8 mouse cellular contexts compared by ENCODE assay signal in genomic region chr3:86812689-86813088, GRCm38 (mm10).
DNase-seq lines count a peak whose midpoint lies in the region; ATAC-seq and TF ChIP-seq lines count a peak whose summit lies in the region.

No protein-coding gene starts in this region.

- H3K4me1 ChIP-seq in heart, embryonic 15.5 days (replicated peaks): no peaks in the 10 kb centered on the region
- H3K4me1 ChIP-seq in liver, postnatal 0 days (ENCODE audit: insufficient read depth): no peaks in the 10 kb centered on the region
- no peaks in the 10 kb centered on the region for H3K4me1 ChIP-seq in neural tube, embryonic 14.5 days (ENCODE audit: control insufficient read depth, insufficient read depth, low read length)
- no peaks in the 10 kb centered on the region for H3K4me1 ChIP-seq in testis, adult 2 months (ENCODE audit: control insufficient read depth, insufficient read depth, low read length)

- peak; percentile 86 for TF ChIP-seq CTCF in brain, embryonic 14.5 days (IDR thresholded peaks at IDR 0.05; ENCODE audit: borderline replicate concordance, extremely low read depth, insufficient read depth, insufficient read length)
- peak; percentile 99 for TF ChIP-seq CTCF in liver, postnatal 0 days (IDR thresholded peaks at IDR 0.05; ENCODE audit: low read depth)
- TF ChIP-seq CTCF in testis, adult 2 months (IDR thresholded peaks at IDR 0.05; ENCODE audit: control insufficient read depth, insufficient read depth, insufficient replicate concordance, low read depth, low read length): peak; percentile 84; the same call in 1 of the 2 replicates

- no peaks in the 10 kb centered on the region for H3K9me3 ChIP-seq in heart, embryonic 15.5 days (replicated peaks)
- no peaks in the 10 kb centered on the region for H3K9me3 ChIP-seq in liver, postnatal 0 days (ENCODE audit: low read length)
- no peaks in the 10 kb centered on the region for H3K9me3 ChIP-seq in neural tube, embryonic 14.5 days (ENCODE audit: control insufficient read depth, low read length)

- no peak overlapping the region for H3K4me3 ChIP-seq in heart, embryonic 15.5 days
- no peak overlapping the region for H3K4me3 ChIP-seq in liver, postnatal 0 days (ENCODE audit: low read depth, low read length)
- no peak overlapping the region for H3K4me3 ChIP-seq in neural tube, embryonic 14.5 days (ENCODE audit: low read depth, low read length)
- H3K4me3 ChIP-seq in testis, adult 2 months (ENCODE audit: control insufficient read depth, low read depth, low read length): no peak overlapping the region

- peak; percentile 92 for ATAC-seq in CD4-positive, CD25-positive, alpha-beta regulatory T cell, adult 4 months
- peak; percentile 89 for ATAC-seq in erythroid progenitor cell, adult 5-6 weeks (replicated peaks; ENCODE audit: low FRiP score, poor library complexity, severe bottlenecking)
- ATAC-seq in heart, embryonic 15.5 days (replicated peaks; ENCODE audit: insufficient number of reproducible peaks, insufficient read depth, low FRiP score, low read depth): peak; percentile 58; the same call in 1 of the 2 replicates
- peak; percentile 95 for ATAC-seq in liver, postnatal 0 days
- peak; percentile 90 for ATAC-seq in neural tube, embryonic 14.5 days (ENCODE audit: low read depth)

- peak; percentile 87 for DNase-seq in brain, embryonic 14.5 days (ENCODE audit: low read depth)
- peak; percentile 89 for DNase-seq in kidney, postnatal 10 days
- DNase-seq in liver, postnatal 0 days: peak; percentile 85

- H3K36me3 ChIP-seq in heart, embryonic 15.5 days: no peaks in the 10 kb centered on the region
- no peaks in the 10 kb centered on the region for H3K36me3 ChIP-seq in liver, postnatal 0 days (replicated peaks; ENCODE audit: insufficient read depth, low read length)
- peaks cover 13% of the 10 kb centered on the region; the same call in 1 of the 2 replicates for H3K36me3 ChIP-seq in neural tube, embryonic 14.5 days (ENCODE audit: control insufficient read depth, insufficient read depth, low read length)
- no peaks in the 10 kb centered on the region for H3K36me3 ChIP-seq in testis, adult 2 months (ENCODE audit: control insufficient read depth, insufficient read depth, low read length)

- no peak overlapping the region for H3K4me2 ChIP-seq in heart, embryonic 15.5 days
- H3K4me2 ChIP-seq in liver, postnatal 0 days (ENCODE audit: low read depth, low read length): no peak overlapping the region
- H3K4me2 ChIP-seq in neural tube, embryonic 14.5 days (ENCODE audit: low read depth, low read length): no peak overlapping the region

- no peak for TF ChIP-seq POLR2A in brain, embryonic 14.5 days (IDR thresholded peaks at IDR 0.05; ENCODE audit: borderline replicate concordance, extremely low read depth, insufficient read depth, insufficient read length, poor library complexity, severe bottlenecking)
- TF ChIP-seq POLR2A in testis, adult 2 months (IDR thresholded peaks at IDR 0.05; ENCODE audit: control insufficient read depth, low read depth, low read length): no peak

- TF ChIP-seq EP300 in liver, postnatal 0 days (IDR thresholded peaks at IDR 0.05; ENCODE audit: low read depth): peak; percentile 22; the same call in 1 of the 2 replicates

- no peaks in the 10 kb centered on the region for H3K27me3 ChIP-seq in heart, embryonic 15.5 days
- no peaks in the 10 kb centered on the region for H3K27me3 ChIP-seq in liver, postnatal 0 days (ENCODE audit: insufficient read depth, low read length)
- H3K27me3 ChIP-seq in neural tube, embryonic 14.5 days (ENCODE audit: control insufficient read depth, insufficient read depth, low read length): no peaks in the 10 kb centered on the region
- no peaks in the 10 kb centered on the region for H3K27me3 ChIP-seq in testis, adult 2 months (ENCODE audit: control insufficient read depth, insufficient read depth, low read length)

- H3K27ac ChIP-seq in heart, embryonic 15.5 days: no peak overlapping the region
- no peak overlapping the region for H3K27ac ChIP-seq in liver, postnatal 0 days (ENCODE audit: low read depth)
- H3K27ac ChIP-seq in neural tube, embryonic 14.5 days (ENCODE audit: low read depth, low read length): no peak overlapping the region
- no peak overlapping the region for H3K27ac ChIP-seq in testis, adult 2 months (ENCODE audit: control insufficient read depth, insufficient read depth, low read depth, low read length)

- WGBS in heart, embryonic 15.5 days: 22% methylated on average over 3 of the region's 3 CpGs
- 19% methylated on average over 3 of the region's 3 CpGs for WGBS in liver, postnatal 0 days (ENCODE audit: insufficient replicate concordance)
- WGBS in neural tube, embryonic 14.5 days: 20% methylated on average over 3 of the region's 3 CpGs

- H3K9ac ChIP-seq in heart, embryonic 15.5 days: no peak overlapping the region
- H3K9ac ChIP-seq in liver, postnatal 0 days (replicated peaks): no peak overlapping the region
- no peak overlapping the region for H3K9ac ChIP-seq in neural tube, embryonic 14.5 days (replicated peaks; ENCODE audit: low read depth, low read length)
